Mouse (Mus musculus) lung, embryonic 14.5 days (tissue): Measurements from ENCODE around the gene Faah. TPM values are rescaled to one million over a fixed set of nuclear protein-coding genes. Genes with fewer than 3 reads are reported as not detected.

Source experiments
- ATAC-seq: fragments of 200-750 bp; cut with Nextera tagmentation; 2 replicates; pipeline ENCODE4 v1.8.0; 2017; ENCODE audit warnings: mild to moderate bottlenecking, moderate TSS enrichment, moderate library complexity; ENCODE audit not compliant: insufficient read depth
- DNase-seq: peaks from one replicate; pipeline ENCODE4 v3.0.0-alpha.2; 2015
- H3K27ac ChIP-seq: fragments of 300-500 bp; sonication (generic); 2 replicates; pipeline ENCODE4 v1.5.1; 2014; ENCODE audit warnings: low read depth, mild to moderate bottlenecking, moderate library complexity
- H3K27me3 ChIP-seq: fragments of 300-500 bp; sonication (generic); 2 replicates; pipeline ENCODE4 v1.6.1; 2014; ENCODE audit warnings: low read length, control low read depth; ENCODE audit not compliant: insufficient read depth
- H3K36me3 ChIP-seq: fragments of 300-500 bp; sonication (generic); 2 replicates; pipeline ENCODE4 v1.6.1; 2014; ENCODE audit warnings: control low read depth; ENCODE audit not compliant: insufficient read depth
- H3K4me1 ChIP-seq: fragments of 300-500 bp; sonication (generic); 2 replicates; pipeline ENCODE4 v1.6.1; 2014; ENCODE audit warnings: antibody characterized with exemption, control low read depth; ENCODE audit not compliant: insufficient read depth
- H3K4me2 ChIP-seq: fragments of 300-500 bp; sonication (generic); 2 replicates; pipeline ENCODE4 v1.6.1; 2014; ENCODE audit warnings: mild to moderate bottlenecking
- H3K4me3 ChIP-seq: fragments of 300-500 bp; sonication (generic); 2 replicates; pipeline ENCODE4 v1.5.1; 2014; ENCODE audit warnings: low read depth, low read length
- H3K9ac ChIP-seq: fragments of 300-500 bp; sonication (generic); 2 replicates; pipeline ENCODE4 v1.6.1; 2014
- H3K9me3 ChIP-seq: fragments of 300-500 bp; sonication (generic); 2 replicates; pipeline ENCODE4 v1.6.1; 2016; ENCODE audit warnings: low read depth, low read length, control low read depth
- CTCF ChIP-seq: IDR thresholded peaks from 2 replicates; pipeline ENCODE4 v1.5.1; 2016; ENCODE audit warnings: antibody characterized with exemption, low read depth
- WGBS: fragments of 180-500 bp; shearing (Covaris S2); extraction: QIAGEN DNeasy Blood & Tissue Kit; methylation state at CpG from one replicate; pipeline ENCODE4 v1.1.7; 2014; 5-methylcytosine and 5-hydroxymethylcytosine counted together
- polyA plus RNA-seq: library from polyadenylated mRNA; unstranded; fragments of >200 nt; fragmentation: Nextera tagmentation; extraction: Ambion mirVana; gene quantifications from 2 replicates; pipeline ENCODE4 v1.2.1, GENCODE M21; 2014

Gene Faah
- polyA plus RNA-seq, 1 experiment from 2014 or later, result 6.3 TPM

DNA sequence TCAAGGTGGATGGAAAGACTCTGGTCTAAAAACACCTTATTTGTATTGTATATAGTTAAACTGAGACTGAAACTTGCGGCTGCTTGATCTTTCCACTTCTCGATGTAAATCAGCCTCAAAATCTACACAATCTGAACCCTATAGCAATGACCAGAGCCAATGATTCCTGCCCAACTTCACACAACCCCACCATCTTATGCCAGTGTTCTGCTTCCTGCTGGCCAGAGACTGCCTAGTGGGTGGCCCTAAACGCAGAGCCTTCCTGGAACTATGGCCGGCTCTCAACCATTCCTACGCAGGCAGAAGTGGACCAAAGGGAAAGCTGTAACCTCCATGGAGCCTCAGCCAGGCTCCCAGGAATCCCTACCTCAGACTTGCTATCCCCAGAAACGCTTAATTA is 54.0 kb downstream of the Faah start:
- ATAC-seq (no peak), DNase-seq (no peak)
- peak overlapping the region; percentile 59; the same call in 1 of the 2 replicates for H3K4me3 ChIP-seq
- TF ChIP-seq CTCF, result no peak
- H3K9me3 ChIP-seq, result no peaks in the 10 kb centered on the region
- no peak overlapping the region for H3K27ac ChIP-seq
- H3K4me2 ChIP-seq, result peak overlapping the region; percentile 93
- H3K27me3 ChIP-seq, result peaks cover 65% of the 10 kb centered on the region
- H3K4me1 ChIP-seq, result no peaks in the 10 kb centered on the region
- no peaks in the 10 kb centered on the region for H3K36me3 ChIP-seq
- WGBS, result 24% methylated on average over 6 of the region's 6 CpGs
- H3K9ac ChIP-seq, result no peak overlapping the region

DNA sequence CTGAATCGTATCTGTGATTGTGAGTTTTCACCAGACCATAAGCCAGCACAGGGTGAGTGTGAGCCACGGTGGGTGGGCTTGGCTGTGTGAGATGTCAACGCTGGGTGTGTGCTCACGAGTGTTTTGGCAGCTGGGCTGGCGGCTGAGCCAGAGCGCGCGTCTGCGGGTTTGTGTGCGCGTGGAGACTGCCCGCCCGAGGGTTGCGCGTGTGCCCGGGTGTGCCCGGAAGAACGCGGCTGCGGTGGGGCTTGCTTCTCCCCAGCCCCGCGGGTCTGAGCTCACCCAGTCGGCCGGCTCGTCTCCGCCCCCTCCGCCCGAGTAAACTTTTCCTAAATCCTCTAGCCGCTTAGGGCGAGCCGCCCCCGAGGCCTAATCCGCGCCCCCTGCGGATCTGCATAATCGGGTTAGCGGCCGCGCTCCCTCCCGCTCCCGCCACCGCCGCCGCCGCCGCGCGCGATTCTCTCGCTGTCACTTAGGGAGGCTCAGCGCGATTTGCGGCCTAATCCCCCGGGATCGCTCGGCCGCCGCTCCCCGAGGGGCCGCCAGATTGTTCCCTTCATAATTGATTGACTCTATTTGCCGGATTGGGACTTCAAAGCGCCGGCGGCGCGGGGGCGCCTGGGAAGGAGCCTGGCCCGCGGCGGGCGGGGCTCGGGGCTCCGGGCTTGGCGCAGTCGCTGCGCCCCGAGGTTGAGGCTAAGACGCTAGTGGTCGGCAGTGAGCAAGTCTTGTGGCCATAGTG is 54.9 kb downstream of the Faah start:
- Histone ChIP-seq H3K9ac (peak overlapping the region; percentile 69), H3K36me3 (no peaks in the 10 kb centered on the region), H3K9me3 (no peaks in the 10 kb centered on the region), H3K4me2 (peak overlapping the region; percentile 93), H3K27me3 (peaks cover 65% of the 10 kb centered on the region), H3K4me1 (no peaks in the 10 kb centered on the region), H3K27ac (no peak overlapping the region), H3K4me3 (peak overlapping the region; percentile 59)
- TF ChIP-seq CTCF, result no peak; the same call in 1 of the 2 replicates
- ATAC-seq (peak; percentile 82), DNase-seq (peak; percentile 87)
- under 1% methylated on average over 79 of the region's 79 CpGs for WGBS

DNA sequence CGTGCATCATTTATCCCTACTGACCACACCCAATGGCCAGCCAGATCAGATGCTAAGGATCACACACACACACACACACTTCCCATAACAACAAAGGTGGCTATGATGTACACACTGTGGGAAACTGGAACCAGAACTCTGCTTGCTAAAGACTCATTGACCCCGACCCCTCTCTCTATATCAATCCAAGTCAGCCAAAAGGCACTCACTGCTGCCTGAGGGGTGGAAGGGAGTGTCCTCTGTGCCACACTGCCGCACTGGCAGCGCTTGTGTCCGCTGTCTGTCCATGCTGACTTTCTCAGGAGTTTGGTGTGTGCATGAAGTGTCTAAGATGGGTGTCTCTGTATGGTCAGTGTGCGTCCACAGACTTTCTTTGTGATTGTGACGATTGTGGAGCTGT is 55.7 kb downstream of the Faah start:
- no peaks in the 10 kb centered on the region for H3K36me3 ChIP-seq
- H3K9ac ChIP-seq, result no peak overlapping the region
- 9% methylated on average over 7 of the region's 7 CpGs for WGBS
- ATAC-seq (no peak; the same call in 1 of the 2 replicates), DNase-seq (no peak)
- no peaks in the 10 kb centered on the region for H3K9me3 ChIP-seq
- H3K4me3 ChIP-seq, result no peak overlapping the region; the same call in 1 of the 2 replicates
- H3K4me1 ChIP-seq, result no peaks in the 10 kb centered on the region
- no peak for TF ChIP-seq CTCF
- peak overlapping the region; percentile 93; the same call in 1 of the 2 replicates for H3K4me2 ChIP-seq
- H3K27me3 ChIP-seq, result peaks cover 65% of the 10 kb centered on the region
- H3K27ac ChIP-seq, result no peak overlapping the region

DNA sequence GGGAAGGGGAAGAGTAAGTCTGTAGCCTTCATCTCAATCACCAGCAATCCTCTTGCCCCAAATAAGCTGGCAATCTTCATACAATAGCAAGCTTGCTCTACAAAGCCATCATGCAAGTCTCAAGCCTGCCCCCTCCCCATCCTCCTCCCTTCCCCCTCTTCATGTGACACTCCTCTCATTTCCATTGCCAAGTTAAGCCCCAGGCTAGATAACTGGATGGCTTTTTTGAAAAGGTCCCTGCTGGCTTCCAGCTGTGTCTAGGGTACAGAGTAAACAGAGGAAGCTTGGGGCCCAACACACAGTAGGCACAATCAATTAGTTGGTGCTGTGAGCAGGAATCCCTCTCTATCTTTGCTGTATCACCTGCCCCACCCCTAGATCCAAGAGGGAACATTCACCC is 58.2 kb downstream of the Faah start:
- ATAC-seq, result no peak
- Histone ChIP-seq H3K27me3 (peaks cover 73% of the 10 kb centered on the region), H3K36me3 (no peaks in the 10 kb centered on the region)

DNA sequence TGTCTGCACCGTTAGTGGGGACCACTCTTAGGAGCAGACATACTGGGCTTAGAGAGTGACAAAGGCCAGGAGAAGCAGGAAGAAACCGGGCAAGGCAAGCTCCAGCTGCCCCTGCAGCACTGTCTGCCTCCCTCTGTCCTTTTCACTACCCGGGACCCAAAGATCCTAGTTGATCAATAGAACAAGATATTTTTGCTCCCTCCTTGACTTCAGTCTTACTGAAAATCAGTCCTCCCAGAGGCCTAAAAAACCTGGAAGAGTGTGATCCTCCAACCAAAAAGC is 62.3 kb downstream of the Faah start:
- Histone ChIP-seq H3K9me3 (no peaks in the 10 kb centered on the region), H3K4me1 (no peaks in the 10 kb centered on the region), H3K27ac (no peak overlapping the region), H3K9ac (no peak overlapping the region), H3K4me3 (no peak overlapping the region), H3K4me2 (0 out of 2 replicates have a peak overlapping the region, but pooled peaks have one; percentile 20), H3K36me3 (no peaks in the 10 kb centered on the region), H3K27me3 (peaks cover 67% of the 10 kb centered on the region)
- 16% methylated on average over 3 of the region's 3 CpGs for WGBS
- ATAC-seq (no peak), DNase-seq (no peak)
- no peak for TF ChIP-seq CTCF

More for the DNA sequence above, 58.2 kb downstream of the Faah start:
- H3K27ac ChIP-seq, result no peak overlapping the region
- no peak for TF ChIP-seq CTCF
- H3K4me3 ChIP-seq, result no peak overlapping the region
- H3K9ac ChIP-seq, result no peak overlapping the region
- no peak overlapping the region for H3K4me2 ChIP-seq
- H3K4me1 ChIP-seq, result no peaks in the 10 kb centered on the region
- DNase-seq, result no peak
- no peaks in the 10 kb centered on the region for H3K9me3 ChIP-seq

DNA sequence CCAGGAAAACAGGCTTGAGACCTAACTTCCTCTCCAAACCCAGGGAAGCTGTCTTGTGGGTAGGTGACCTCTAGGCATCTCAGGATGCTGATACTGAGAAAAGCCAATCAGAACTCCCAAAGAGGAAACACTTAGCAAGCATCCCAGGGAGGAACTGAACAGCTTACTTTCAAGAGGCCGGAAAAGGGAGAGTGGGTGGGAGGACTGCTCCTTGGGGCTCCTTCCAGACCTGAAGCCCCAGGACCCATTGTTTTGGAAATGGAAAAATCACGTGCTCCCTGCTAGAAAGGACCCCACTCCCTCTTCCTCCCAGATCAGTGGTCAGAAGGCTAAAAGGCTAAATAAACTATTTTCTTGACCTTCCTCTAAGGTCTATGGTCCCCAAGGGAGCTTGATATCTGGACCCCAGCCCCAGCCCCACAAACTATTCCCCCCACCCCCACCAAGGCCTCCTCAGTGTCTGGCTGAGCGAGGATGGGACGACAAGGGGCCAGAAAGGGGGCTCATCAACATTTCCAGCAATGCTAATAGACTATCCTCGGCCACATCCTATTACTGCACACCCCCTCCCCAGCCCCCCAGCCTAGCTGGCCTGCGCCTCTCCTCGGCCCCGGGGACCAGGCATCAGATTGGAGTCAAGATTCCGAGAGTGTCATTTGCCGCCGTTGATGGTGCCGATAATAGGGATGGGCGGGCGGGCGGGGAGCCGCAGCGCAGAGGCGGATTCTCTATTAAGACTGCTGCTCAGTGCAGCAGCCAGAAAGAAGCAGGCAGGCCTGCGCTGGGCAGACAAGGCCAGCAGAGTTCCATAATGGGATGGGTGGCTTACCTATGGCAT is 62.9 kb downstream of the Faah start:
- DNase-seq (no peak), ATAC-seq (no peak)
- 0 out of 2 replicates have a peak overlapping the region, but pooled peaks have one; percentile 20 for H3K4me2 ChIP-seq

DNA sequence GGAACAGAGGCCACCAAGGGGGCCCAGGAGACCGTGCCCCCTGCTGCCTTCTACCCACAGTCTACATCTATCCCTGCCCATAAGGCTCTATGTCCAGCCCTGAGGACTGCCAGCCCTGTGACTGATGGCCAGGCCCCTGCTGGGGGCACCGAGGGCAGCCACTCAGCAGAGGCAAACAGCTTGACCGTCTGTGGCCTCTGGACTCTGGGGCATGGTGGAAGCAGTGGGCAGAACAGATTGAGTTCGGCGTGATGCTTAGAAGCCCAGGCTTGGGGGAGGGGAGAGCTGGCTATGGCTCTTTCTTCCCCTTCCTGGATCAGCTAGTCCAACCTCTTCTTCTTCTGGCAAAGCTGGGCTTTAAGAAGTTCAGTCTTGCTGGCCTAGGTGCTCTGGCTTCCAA is 64.2 kb downstream of the Faah start:
- ATAC-seq, result no peak
- 20% methylated on average over 5 of the region's 5 CpGs for WGBS
- no peaks in the 10 kb centered on the region for H3K4me1 ChIP-seq
- no peak for DNase-seq
- H3K27ac ChIP-seq, result no peak overlapping the region
- peaks cover 76% of the 10 kb centered on the region for H3K27me3 ChIP-seq
- H3K4me3 ChIP-seq, result no peak overlapping the region
- TF ChIP-seq CTCF, result no peak
- H3K9ac ChIP-seq, result no peak overlapping the region
- H3K9me3 ChIP-seq, result no peaks in the 10 kb centered on the region
- no peak overlapping the region for H3K4me2 ChIP-seq
- H3K36me3 ChIP-seq, result no peaks in the 10 kb centered on the region

More for the DNA sequence above, 62.9 kb downstream of the Faah start:
- Histone ChIP-seq H3K36me3 (no peaks in the 10 kb centered on the region), H3K9ac (no peak overlapping the region), H3K4me1 (no peaks in the 10 kb centered on the region), H3K27ac (no peak overlapping the region), H3K4me3 (no peak overlapping the region), H3K27me3 (peaks cover 69% of the 10 kb centered on the region), H3K9me3 (no peaks in the 10 kb centered on the region)
- TF ChIP-seq CTCF, result no peak
- 6% methylated on average over 19 of the region's 19 CpGs for WGBS
